Mouse (Mus musculus) stomach, postnatal 0 days (tissue): ENCODE measurements around the gene Lrcol1. TPM values are rescaled to one million over a fixed set of nuclear protein-coding genes. Genes with fewer than 3 reads are reported as not detected.

ENCODE experiments used
- ATAC-seq: fragments of 200-750 bp; cut with Nextera tagmentation; 2 replicates; pipeline ENCODE4 v1.8.0; 2017; ENCODE audit not compliant: low FRiP score, low TSS enrichment
- DNase-seq: peaks from one replicate; pipeline ENCODE4 v3.0.0-alpha.2; 2016; ENCODE audit warnings: low spot score
- H3K27ac ChIP-seq: fragments of 300-500 bp; sonication (generic); replicated peaks from 2 replicates; pipeline ENCODE4 v1.5.1; 2014; ENCODE audit warnings: mild to moderate bottlenecking, control low read depth
- H3K27me3 ChIP-seq: fragments of 300-500 bp; sonication (generic); 2 replicates; pipeline ENCODE4 v1.6.1; 2014; ENCODE audit warnings: low read length; ENCODE audit not compliant: control insufficient read depth, insufficient read depth
- H3K36me3 ChIP-seq: fragments of 300-500 bp; sonication (generic); 2 replicates; pipeline ENCODE4 v1.6.1; 2014; ENCODE audit warnings: low read length, mixed read lengths; ENCODE audit not compliant: control insufficient read depth, insufficient read depth
- H3K4me1 ChIP-seq: fragments of 300-500 bp; sonication (generic); replicated peaks from 2 replicates; pipeline ENCODE4 v1.6.1; 2014; ENCODE audit warnings: antibody characterized with exemption; ENCODE audit not compliant: control insufficient read depth, insufficient read depth
- H3K4me2 ChIP-seq: fragments of 300-500 bp; sonication (generic); replicated peaks from 2 replicates; pipeline ENCODE4 v1.6.1; 2014; ENCODE audit warnings: low read depth, mild to moderate bottlenecking, control low read depth, moderate library complexity
- H3K4me3 ChIP-seq: fragments of 300-500 bp; sonication (generic); 2 replicates; pipeline ENCODE4 v1.5.1; 2014; ENCODE audit warnings: low read depth, low read length, control low read depth
- H3K9ac ChIP-seq: fragments of 300-500 bp; sonication (generic); 2 replicates; pipeline ENCODE4 v1.6.1; 2014; ENCODE audit warnings: mild to moderate bottlenecking, low read length, control low read depth, mixed read lengths
- H3K9me3 ChIP-seq: fragments of 300-500 bp; sonication (generic); 2 replicates; pipeline ENCODE4 v1.6.1; 2016; ENCODE audit warnings: low read length; ENCODE audit not compliant: control insufficient read depth
- CTCF ChIP-seq: IDR thresholded peaks from 2 replicates; pipeline ENCODE4 v1.5.1; 2016; ENCODE audit warnings: antibody characterized with exemption, low read depth, mild to moderate bottlenecking, moderate library complexity
- EP300 ChIP-seq: optimal IDR thresholded peaks from 2 replicates; pipeline ENCODE3; 2016; ENCODE audit warnings: antibody characterized with exemption
- WGBS: fragments of 180-500 bp; shearing (Covaris S2); extraction: QIAGEN DNeasy Blood & Tissue Kit; methylation state at CpG from one replicate; pipeline ENCODE4 v1.1.7; 2014; 5-methylcytosine and 5-hydroxymethylcytosine counted together
- polyA plus RNA-seq: library from polyadenylated mRNA; unstranded; fragments of >200 nt; fragmentation: Nextera tagmentation; extraction: Ambion mirVana; gene quantifications from 2 replicates; pipeline ENCODE4 v1.2.1, GENCODE M21; 2015

Gene Lrcol1
- polyA plus RNA-seq, 1 experiment from 2014 or later: not detected

- peaks cover 7% of the 10 kb centered on the region; the same call in 1 of the 2 replicates for H3K36me3 ChIP-seq
- 51% methylated on average over 17 of the region's 20 CpGs for WGBS
- no peak for ATAC-seq
- H3K4me2 ChIP-seq: no peak overlapping the region
- no peak for TF ChIP-seq EP300
- no peak for TF ChIP-seq CTCF
- no peak overlapping the region for H3K27ac ChIP-seq
- H3K27me3 ChIP-seq: no peaks in the 10 kb centered on the region
- DNase-seq: no peak
- H3K9ac ChIP-seq: no peak overlapping the region
- no peaks in the 10 kb centered on the region for H3K4me1 ChIP-seq
- H3K9me3 ChIP-seq: no peaks in the 10 kb centered on the region
- H3K4me3 ChIP-seq: no peak overlapping the region
Observed at GRCm38 (mm10) chr5:110378181-110378583, 33.7 kb downstream of the Lrcol1 start.

GRCm38 (mm10) chr5:110379086-110379485 lies 34.6 kb downstream of the Lrcol1 start:
- ATAC-seq (no peak), DNase-seq (no peak)
- H3K9me3 ChIP-seq: no peaks in the 10 kb centered on the region
- no peak overlapping the region for H3K9ac ChIP-seq
- H3K4me3 ChIP-seq: no peak overlapping the region
- 94% methylated on average over 15 of the region's 15 CpGs for WGBS
- no peaks in the 10 kb centered on the region for H3K27me3 ChIP-seq
- TF ChIP-seq EP300: no peak
- no peak for TF ChIP-seq CTCF
- H3K4me2 ChIP-seq: no peak overlapping the region
- H3K36me3 ChIP-seq: peaks cover 7% of the 10 kb centered on the region; the same call in 1 of the 2 replicates
- no peak overlapping the region for H3K27ac ChIP-seq
- H3K4me1 ChIP-seq: no peaks in the 10 kb centered on the region

GRCm38 (mm10) chr5:110379823-110380222 lies 35.3 kb downstream of the Lrcol1 start:
- Histone ChIP-seq H3K4me1 (no peaks in the 10 kb centered on the region), H3K4me2 (no peak overlapping the region), H3K9ac (no peak overlapping the region), H3K4me3 (no peak overlapping the region), H3K36me3 (peaks cover 7% of the 10 kb centered on the region; the same call in 1 of the 2 replicates), H3K9me3 (no peaks in the 10 kb centered on the region), H3K27me3 (no peaks in the 10 kb centered on the region), H3K27ac (no peak overlapping the region)
- TF ChIP-seq CTCF (no peak), EP300 (no peak)
- DNase-seq (no peak), ATAC-seq (no peak)
- WGBS: 76% methylated on average over 4 of the region's 4 CpGs

- ATAC-seq (no peak), DNase-seq (no peak)
- Histone ChIP-seq H3K27me3 (no peaks in the 10 kb centered on the region), H3K4me3 (no peak overlapping the region), H3K27ac (no peak overlapping the region), H3K9me3 (no peaks in the 10 kb centered on the region), H3K4me1 (0 out of 2 replicates have a peak, but pooled peaks cover 5% of the 10 kb centered on the region), H3K36me3 (peaks cover 1% of the 10 kb centered on the region; the same call in 1 of the 2 replicates), H3K9ac (no peak overlapping the region), H3K4me2 (no peak overlapping the region)
- WGBS: 83% methylated on average over 6 of the region's 6 CpGs
- TF ChIP-seq EP300: no peak
- TF ChIP-seq CTCF: no peak
Observed at GRCm38 (mm10) chr5:110384491-110384890, 40.0 kb downstream of the Lrcol1 start.

DNA sequence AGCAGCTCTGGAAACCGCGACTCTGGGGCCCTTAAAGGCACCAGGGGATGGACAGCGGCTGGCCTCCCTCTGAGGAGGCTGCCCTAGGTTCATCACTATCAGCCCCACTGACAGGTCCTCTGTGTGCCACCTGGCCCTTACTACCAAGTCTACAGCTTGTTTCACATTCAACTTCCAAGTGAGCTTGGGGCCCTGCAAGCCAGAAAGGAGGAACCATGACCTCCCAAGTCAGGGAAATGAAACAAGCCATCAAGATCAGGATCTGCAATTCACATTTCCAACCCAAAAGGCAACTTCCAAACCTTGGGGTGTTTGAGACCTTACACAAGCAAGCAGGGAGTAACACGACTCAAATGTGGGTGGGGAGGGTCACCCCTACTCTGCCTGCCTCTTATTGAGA lies 40.7 kb downstream of the Lrcol1 start:
- 0 out of 2 replicates have a peak, but pooled peaks cover 5% of the 10 kb centered on the region for H3K4me1 ChIP-seq
- TF ChIP-seq EP300 (no peak), CTCF (no peak)
- H3K9ac ChIP-seq: no peak overlapping the region
- no peaks in the 10 kb centered on the region for H3K27me3 ChIP-seq
- 48% methylated on average over 4 of the region's 4 CpGs for WGBS
- ATAC-seq: no peak
- no peaks in the 10 kb centered on the region for H3K36me3 ChIP-seq
- H3K4me2 ChIP-seq: no peak overlapping the region
- DNase-seq: no peak
- H3K9me3 ChIP-seq: no peaks in the 10 kb centered on the region
- H3K27ac ChIP-seq: no peak overlapping the region
- no peak overlapping the region for H3K4me3 ChIP-seq

DNA sequence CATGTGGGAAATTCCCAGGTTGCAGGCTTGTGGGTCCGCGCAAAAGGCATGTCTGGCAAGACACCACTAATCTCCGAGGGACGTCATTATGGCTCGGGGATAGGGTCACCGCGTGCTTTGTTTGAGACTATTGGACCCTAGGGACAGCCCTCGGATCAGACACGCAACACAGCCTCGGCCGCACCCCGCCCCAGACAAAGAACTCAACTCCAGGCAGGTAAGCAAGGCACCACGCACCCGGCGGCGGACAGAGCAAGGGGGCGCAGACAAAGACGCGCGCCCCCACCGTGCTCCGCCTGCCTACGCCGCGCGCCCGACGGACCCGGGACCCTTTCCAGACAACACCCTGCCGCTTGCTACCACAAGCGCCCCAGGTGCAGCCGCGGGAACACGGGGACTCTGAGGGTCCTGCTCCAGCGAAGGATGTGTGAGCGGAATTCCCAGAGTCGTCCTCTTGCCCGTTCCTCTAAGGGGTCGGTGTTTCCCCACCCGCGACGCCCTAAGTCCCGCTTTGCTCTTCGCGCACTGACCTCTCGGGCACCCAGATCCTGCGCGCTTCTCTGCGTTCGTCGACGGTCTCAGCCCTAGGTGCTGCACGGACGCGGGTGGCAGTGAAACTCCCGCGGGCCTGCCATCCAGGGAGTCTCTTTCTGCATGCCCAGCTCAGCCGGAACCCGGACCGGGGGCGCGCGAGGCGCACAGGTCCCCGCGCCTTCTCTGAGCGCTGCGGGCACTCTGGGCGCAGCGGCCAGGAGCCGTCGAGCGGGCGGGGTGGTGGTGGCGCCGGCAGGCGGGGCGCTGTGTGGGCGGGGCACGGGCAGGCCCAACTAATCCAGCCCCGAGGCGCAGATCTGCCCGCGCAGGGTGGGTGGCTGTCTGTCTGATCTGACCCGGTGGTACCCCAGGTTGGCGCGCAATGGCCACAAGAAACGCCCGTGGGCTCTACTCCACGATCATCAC lies 42.1 kb downstream of the Lrcol1 start:
- 1% methylated on average over 86 of the region's 90 CpGs for WGBS
- Histone ChIP-seq H3K4me3 (peak overlapping the region; percentile 54), H3K27ac (no peak overlapping the region), H3K9me3 (no peaks in the 10 kb centered on the region), H3K4me1 (0 out of 2 replicates have a peak, but pooled peaks cover 5% of the 10 kb centered on the region), H3K27me3 (no peaks in the 10 kb centered on the region), H3K4me2 (peak overlapping the region; percentile 86), H3K9ac (peak overlapping the region; percentile 58), H3K36me3 (no peaks in the 10 kb centered on the region)
- peak; percentile 85 for ATAC-seq
- DNase-seq: peak; percentile 83
- peak; percentile 5; the same call in 1 of the 2 replicates for TF ChIP-seq CTCF
- no peak for TF ChIP-seq EP300
